Mouse (Mus musculus) lung, postnatal 0 days (tissue): ENCODE results near the gene Ccdc182. TPM values are rescaled to one million over a fixed set of nuclear protein-coding genes. Genes with fewer than 3 reads are reported as not detected.

Source experiments
- ATAC-seq: fragments of 200-750 bp; cut with Nextera tagmentation; 2 replicates; pipeline ENCODE4 v1.8.0; 2017; ENCODE audit warnings: moderate library complexity
- DNase-seq: peaks from one replicate; pipeline ENCODE4 v3.0.0-alpha.2; 2016; ENCODE audit warnings: low spot score
- H3K27ac ChIP-seq: fragments of 300-500 bp; sonication (generic); 2 replicates; pipeline ENCODE4 v1.5.1; 2014; ENCODE audit warnings: antibody characterized with exemption, mild to moderate bottlenecking, low read length, mixed read lengths
- H3K27me3 ChIP-seq: fragments of 300-500 bp; sonication (generic); replicated peaks from 2 replicates; pipeline ENCODE4 v1.6.1; 2014; ENCODE audit warnings: low read length, mixed read lengths; ENCODE audit not compliant: insufficient read depth
- H3K36me3 ChIP-seq: fragments of 300-500 bp; sonication (generic); 2 replicates; pipeline ENCODE4 v1.6.1; 2014; ENCODE audit warnings: low read length, mixed read lengths; ENCODE audit not compliant: insufficient read depth
- H3K4me1 ChIP-seq: fragments of 300-500 bp; sonication (generic); 2 replicates; pipeline ENCODE4 v1.6.1; 2014; ENCODE audit warnings: antibody characterized with exemption, low read depth, low read length, mixed read lengths; ENCODE audit not compliant: insufficient read depth
- H3K4me2 ChIP-seq: fragments of 300-500 bp; sonication (generic); replicated peaks from 2 replicates; pipeline ENCODE4 v1.6.1; 2014; ENCODE audit warnings: low read depth, mild to moderate bottlenecking, low read length, moderate library complexity, mixed read lengths
- H3K4me3 ChIP-seq: fragments of 300-500 bp; sonication (generic); 2 replicates; pipeline ENCODE4 v1.5.1; 2014; ENCODE audit warnings: low read depth, low read length
- H3K9ac ChIP-seq: fragments of 300-500 bp; sonication (generic); replicated peaks from 2 replicates; pipeline ENCODE4 v1.6.1; 2014; ENCODE audit warnings: low read depth, mild to moderate bottlenecking
- H3K9me3 ChIP-seq: fragments of 300-500 bp; sonication (generic); 2 replicates; pipeline ENCODE4 v1.6.1; 2016; ENCODE audit warnings: low read length, mixed read lengths
- CTCF ChIP-seq: IDR thresholded peaks from 2 replicates; pipeline ENCODE4 v1.5.1; 2016; ENCODE audit warnings: antibody characterized with exemption, mild to moderate bottlenecking
- EP300 ChIP-seq: IDR thresholded peaks from 2 replicates; pipeline ENCODE4 v1.6.1; 2016; ENCODE audit warnings: antibody characterized with exemption, mild to moderate bottlenecking, control low read depth
- WGBS: fragments of 180-500 bp; shearing (Covaris S2); extraction: QIAGEN DNeasy Blood & Tissue Kit; methylation state at CpG from one replicate; pipeline ENCODE4 v1.1.7; 2014; 5-methylcytosine and 5-hydroxymethylcytosine counted together
- polyA plus RNA-seq: library from polyadenylated mRNA; unstranded; fragments of >200 nt; fragmentation: Nextera tagmentation; extraction: Ambion mirVana; gene quantifications from 2 replicates; pipeline ENCODE4 v1.2.1, GENCODE M21; 2015

The Ccdc182 gene
- polyA plus RNA-seq, 1 experiment from 2014 or later = not detected

- H3K9ac ChIP-seq = no peak overlapping the region
- TF ChIP-seq CTCF = no peak
- no peak for TF ChIP-seq EP300
- no peaks in the 10 kb centered on the region for H3K36me3 ChIP-seq
- H3K27me3 ChIP-seq = no peaks in the 10 kb centered on the region
- 58% methylated on average over 4 of the region's 4 CpGs for WGBS
- H3K4me2 ChIP-seq = no peak overlapping the region
- no peak for ATAC-seq
- H3K27ac ChIP-seq = no peak overlapping the region
- no peak for DNase-seq
- no peak overlapping the region for H3K4me3 ChIP-seq
- no peaks in the 10 kb centered on the region for H3K4me1 ChIP-seq
- no peaks in the 10 kb centered on the region for H3K9me3 ChIP-seq
Observed at GRCm38 (mm10) chr11:88299345-88299744, 5.5 kb downstream of the Ccdc182 start.

DNA sequence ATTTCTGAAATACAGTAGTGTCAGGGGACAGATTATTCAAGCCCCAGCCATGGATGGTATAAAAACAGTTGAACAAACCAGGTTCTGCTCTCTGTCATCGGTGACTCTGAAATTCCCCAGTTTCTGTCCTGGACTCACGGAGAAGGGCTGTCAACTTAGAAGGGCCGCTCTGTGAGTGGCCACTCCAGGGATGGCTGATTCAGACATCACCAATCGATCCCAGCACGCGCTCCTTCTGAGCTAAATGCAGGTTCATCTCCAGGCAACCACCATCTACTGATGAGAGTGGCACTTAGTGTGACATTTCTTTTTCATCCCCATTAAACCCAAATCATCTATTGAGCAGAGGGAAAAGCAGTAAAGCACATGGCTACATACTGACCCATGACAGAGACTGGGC, 7.8 kb downstream of the Ccdc182 start:
- no peak for TF ChIP-seq CTCF
- no peak for TF ChIP-seq EP300

DNA sequence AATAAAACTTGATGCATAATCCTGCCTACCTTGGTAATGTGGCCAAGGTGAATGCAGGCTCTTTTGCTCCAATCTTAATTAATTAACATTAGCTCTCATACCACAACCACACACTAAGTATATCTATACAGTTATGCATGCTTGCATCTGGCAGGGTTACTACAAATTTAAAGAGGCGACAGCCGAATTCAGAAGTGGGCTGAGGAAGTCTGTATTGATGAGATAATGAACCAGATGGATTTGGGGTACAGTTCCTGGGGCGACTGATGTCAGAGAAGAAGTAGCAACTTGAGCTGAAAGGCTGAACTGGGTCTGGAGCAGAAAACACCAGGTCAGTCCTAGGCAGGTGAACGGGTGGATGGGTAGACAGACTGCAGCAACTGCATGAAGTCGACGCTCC, 11.9 kb downstream of the Ccdc182 start:
- Histone ChIP-seq H3K27ac (no peak overlapping the region), H3K36me3 (no peaks in the 10 kb centered on the region), H3K4me1 (no peaks in the 10 kb centered on the region), H3K4me2 (no peak overlapping the region), H3K9me3 (no peaks in the 10 kb centered on the region), H3K9ac (no peak overlapping the region), H3K4me3 (no peak overlapping the region), H3K27me3 (no peaks in the 10 kb centered on the region)
- no peak for TF ChIP-seq EP300
- TF ChIP-seq CTCF = no peak
- DNase-seq (no peak), ATAC-seq (no peak)
- 84% methylated on average over 6 of the region's 6 CpGs for WGBS

More for the DNA sequence above, 7.8 kb downstream of the Ccdc182 start:
- Histone ChIP-seq H3K4me2 (no peak overlapping the region), H3K9me3 (no peaks in the 10 kb centered on the region), H3K36me3 (no peaks in the 10 kb centered on the region), H3K27ac (no peak overlapping the region), H3K4me1 (no peaks in the 10 kb centered on the region), H3K9ac (no peak overlapping the region), H3K27me3 (no peaks in the 10 kb centered on the region), H3K4me3 (no peak overlapping the region)
- no peak for ATAC-seq
- WGBS = 52% methylated on average over 6 of the region's 6 CpGs
- DNase-seq = peak; percentile 13

DNA sequence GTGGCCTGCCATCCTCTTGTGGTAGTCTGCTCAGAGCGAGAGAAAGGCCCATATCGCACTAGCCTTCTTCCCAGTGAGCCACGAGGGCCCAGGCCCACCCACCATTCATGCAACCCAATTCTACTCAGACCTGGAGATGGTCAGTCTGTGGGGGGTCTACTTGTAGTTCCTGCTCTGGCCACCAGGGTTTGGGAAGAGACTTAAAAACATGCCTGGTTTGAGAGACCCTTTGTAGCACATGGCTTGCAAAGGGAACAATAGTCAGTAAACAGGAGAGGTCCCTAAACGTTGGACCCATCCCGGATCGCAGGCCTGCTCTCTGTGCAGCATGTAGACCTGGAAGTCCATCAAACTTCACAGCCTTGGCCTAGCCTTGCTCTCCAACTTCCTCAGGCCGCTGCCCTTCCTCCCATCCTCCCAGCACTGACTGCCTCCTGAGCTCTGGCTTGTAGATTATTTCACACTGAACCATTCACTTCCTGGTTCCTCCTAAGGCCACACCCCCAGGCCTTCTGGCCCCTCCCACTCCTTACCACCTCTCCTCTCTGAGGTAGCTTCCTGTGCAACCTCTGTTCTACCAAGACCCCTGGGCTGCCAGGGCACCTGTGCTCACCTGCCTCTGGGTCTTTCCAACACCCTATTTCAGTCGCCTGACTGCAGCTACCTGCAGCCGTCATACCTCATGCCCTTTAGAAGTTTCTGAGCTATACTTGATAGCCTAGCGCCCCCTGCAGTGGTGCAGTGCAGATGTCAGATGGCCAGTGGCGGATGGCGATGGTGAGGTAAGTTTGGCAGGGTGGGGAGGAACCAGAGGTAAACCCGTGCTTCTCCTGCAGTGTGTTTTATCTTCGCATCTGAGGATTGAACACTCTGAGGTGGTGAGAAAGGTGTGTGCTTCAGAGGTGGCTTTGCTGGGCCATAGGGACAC, 14.0 kb downstream of the Ccdc182 start:
- DNase-seq (no peak), ATAC-seq (no peak)
- Histone ChIP-seq H3K36me3 (no peaks in the 10 kb centered on the region), H3K9me3 (no peaks in the 10 kb centered on the region), H3K4me3 (no peak overlapping the region), H3K27ac (no peak overlapping the region), H3K4me1 (no peaks in the 10 kb centered on the region), H3K27me3 (no peaks in the 10 kb centered on the region), H3K9ac (no peak overlapping the region), H3K4me2 (no peak overlapping the region)
- 82% methylated on average over 14 of the region's 14 CpGs for WGBS
- TF ChIP-seq CTCF (no peak; the same call in 1 of the 2 replicates), EP300 (no peak)

DNA sequence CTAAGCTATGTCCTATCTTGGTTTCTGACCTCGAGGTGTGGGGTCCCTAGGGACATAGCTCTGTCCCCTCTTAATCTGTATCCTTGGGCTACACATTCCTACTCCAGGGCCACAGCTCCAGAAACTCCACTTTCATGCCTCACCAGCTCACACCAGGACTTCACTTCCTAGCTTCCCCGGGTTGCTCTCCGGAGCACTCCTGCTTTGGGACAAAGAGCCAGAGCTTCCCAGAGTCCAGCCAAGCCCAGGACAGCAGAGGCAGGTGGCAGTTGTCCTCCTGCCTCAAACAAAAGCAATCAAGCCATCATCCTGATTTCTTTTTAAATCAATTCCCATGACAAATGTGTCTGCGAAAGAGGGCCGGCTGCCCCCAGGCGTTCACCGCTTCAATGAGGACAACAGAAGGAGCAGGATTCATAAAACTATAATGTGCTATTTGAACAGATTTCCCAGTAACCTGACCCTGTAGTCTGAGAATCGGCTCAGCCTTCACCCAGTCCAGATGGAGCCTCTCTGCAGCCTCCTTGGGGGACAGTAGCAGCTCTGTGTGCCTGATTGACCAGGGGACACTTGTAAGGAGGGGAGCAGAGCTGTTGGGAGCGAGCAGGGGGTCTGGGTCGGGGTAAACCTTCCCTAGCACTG, 15.3 kb downstream of the Ccdc182 start:
- H3K36me3 ChIP-seq = no peaks in the 10 kb centered on the region
- no peaks in the 10 kb centered on the region for H3K4me1 ChIP-seq
- no peak overlapping the region for H3K9ac ChIP-seq
- no peak overlapping the region for H3K4me3 ChIP-seq
- H3K4me2 ChIP-seq = no peak overlapping the region
- no peak for ATAC-seq
- no peaks in the 10 kb centered on the region for H3K27me3 ChIP-seq
- TF ChIP-seq EP300 (no peak), CTCF (no peak)
- DNase-seq = no peak
- H3K9me3 ChIP-seq = no peaks in the 10 kb centered on the region
- 71% methylated on average over 10 of the region's 10 CpGs for WGBS
- no peak overlapping the region for H3K27ac ChIP-seq

- H3K36me3 ChIP-seq = no peaks in the 10 kb centered on the region
- TF ChIP-seq CTCF = no peak
- no peak for TF ChIP-seq EP300
- no peak overlapping the region for H3K4me2 ChIP-seq
- DNase-seq (no peak), ATAC-seq (no peak)
- no peaks in the 10 kb centered on the region for H3K27me3 ChIP-seq
- no peaks in the 10 kb centered on the region for H3K9me3 ChIP-seq
- WGBS = 70% methylated on average over 6 of the region's 6 CpGs
- H3K4me1 ChIP-seq = peaks cover 3% of the 10 kb centered on the region; the same call in 1 of the 2 replicates
- no peak overlapping the region for H3K9ac ChIP-seq
- H3K4me3 ChIP-seq = no peak overlapping the region
- no peak overlapping the region for H3K27ac ChIP-seq
Observed at GRCm38 (mm10) chr11:88310773-88311172, 16.9 kb downstream of the Ccdc182 start.
